Mouse (Mus musculus) embryonic stem cell, embryonic (primary cell): ENCODE measurements around the gene Ctnna3.
"Not testable (repeated sequence)": the region's sequence is repeated elsewhere in the genome, so short reads cannot be mapped to it uniquely, and the experiment has no call there.

Source experiments
- CTCF ChIA-PET, 4 experiments: fragments of 300-600 bp in 2 of 4; fragments of 350-600 bp in 2 of 4; sonication (Branson Sonifier 250); formaldehyde crosslinking; loops; one replicate each; lab custom pipeline; 2022; ENCODE audit warnings: inconsistent platforms in 2 of 4; lab: Charles Lee
- POLR2A ChIA-PET, 4 experiments: fragments of 300-600 bp in 2 of 4; fragments of 350-600 bp in 2 of 4; sonication (Branson Sonifier 250); formaldehyde crosslinking; loops; one replicate each; lab custom pipeline; 2022; ENCODE audit warnings: antibody characterized with exemption in 4 of 4, inconsistent platforms in 1 of 4; lab: Charles Lee

Gene Ctnna3

DNA sequence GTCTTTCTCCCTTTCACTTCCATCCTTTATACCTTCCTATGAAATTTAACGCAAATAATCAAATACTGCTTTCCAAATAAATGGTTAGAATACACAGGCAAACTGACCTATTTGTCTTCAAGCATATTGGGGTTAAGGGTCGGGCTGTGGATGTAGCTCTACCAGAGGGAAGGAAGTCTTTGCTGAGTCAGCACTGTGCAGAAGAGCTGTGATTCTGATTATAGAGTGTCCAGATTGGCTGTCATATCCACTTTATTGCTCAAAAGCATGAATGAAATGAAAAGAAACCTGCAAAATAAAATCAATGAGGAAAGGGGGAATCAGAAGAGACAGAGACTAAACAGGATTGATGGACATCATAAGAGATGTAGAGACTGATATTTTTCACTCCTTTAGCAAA is 1280.1 kb downstream of the Ctnna3 start:
- ChIA-PET POLR2A (no interaction called here), CTCF (no interaction called here)

DNA sequence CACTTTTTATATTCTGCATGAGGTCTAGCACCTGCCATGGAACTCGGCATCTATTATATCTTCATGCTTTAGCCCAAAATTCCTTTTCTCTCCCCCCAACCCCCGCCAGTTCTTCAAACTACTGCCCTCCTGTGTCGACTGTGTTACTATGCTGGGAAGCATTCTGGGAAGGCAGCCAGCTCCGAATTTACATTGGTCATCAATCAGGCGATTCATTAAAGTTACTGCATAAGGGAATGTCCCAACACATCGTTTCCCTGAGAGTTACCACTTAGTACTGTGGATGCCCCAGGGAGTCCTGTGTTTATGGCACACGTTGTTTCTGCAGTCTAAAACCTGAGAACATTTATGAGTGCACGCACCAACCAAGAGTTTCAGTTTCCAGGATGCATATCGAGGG is 1288.1 kb downstream of the Ctnna3 start:
- ChIA-PET CTCF (interaction anchor here in 1 of 4 experiments (0.6 kb wide), 1 partner anchor 19 kb away, joined by 3 read pairs; no protein-coding TSS in a partner anchor), POLR2A (no interaction called here)

DNA sequence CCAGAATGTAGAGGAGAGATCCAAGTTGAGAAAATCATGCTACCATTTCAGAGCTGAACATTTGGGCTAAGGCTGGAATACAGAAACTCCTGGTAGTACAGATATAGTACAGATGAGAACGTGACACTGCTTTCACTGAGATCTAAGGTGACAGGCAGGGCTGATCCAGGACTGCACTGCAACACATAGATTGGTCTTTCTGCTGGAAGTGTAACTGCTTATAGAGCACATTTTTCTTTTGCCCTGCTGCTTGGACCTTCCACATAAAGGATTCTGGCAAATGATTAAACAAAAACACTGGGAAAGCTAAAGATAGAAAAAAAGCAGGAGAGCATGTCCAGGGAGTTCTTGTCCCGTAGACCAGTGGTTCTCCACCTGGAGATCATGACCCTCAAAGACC is 1305.8 kb downstream of the Ctnna3 start:
- CTCF ChIA-PET = no interaction called here
- POLR2A ChIA-PET = no interaction called here

DNA sequence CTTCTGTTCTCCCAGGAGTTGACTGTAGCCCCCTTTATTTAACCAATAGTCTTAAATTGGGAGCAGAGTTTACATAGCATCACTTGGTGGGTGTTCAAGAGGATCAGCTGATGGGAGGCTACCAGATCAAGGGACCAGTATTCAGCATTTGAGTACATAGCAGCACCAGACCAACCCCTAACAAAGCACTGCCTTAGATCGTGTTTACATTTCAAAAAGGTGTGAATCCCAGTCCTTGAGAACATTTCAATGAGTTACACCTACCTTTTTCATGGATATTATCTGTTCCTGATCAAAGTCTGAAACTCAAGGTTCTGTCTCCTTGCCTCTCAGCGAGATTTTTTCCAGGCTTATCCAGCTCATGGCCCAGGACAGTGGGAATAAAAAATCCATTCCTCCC is 1306.7 kb downstream of the Ctnna3 start:
- POLR2A ChIA-PET = no interaction called here

DNA sequence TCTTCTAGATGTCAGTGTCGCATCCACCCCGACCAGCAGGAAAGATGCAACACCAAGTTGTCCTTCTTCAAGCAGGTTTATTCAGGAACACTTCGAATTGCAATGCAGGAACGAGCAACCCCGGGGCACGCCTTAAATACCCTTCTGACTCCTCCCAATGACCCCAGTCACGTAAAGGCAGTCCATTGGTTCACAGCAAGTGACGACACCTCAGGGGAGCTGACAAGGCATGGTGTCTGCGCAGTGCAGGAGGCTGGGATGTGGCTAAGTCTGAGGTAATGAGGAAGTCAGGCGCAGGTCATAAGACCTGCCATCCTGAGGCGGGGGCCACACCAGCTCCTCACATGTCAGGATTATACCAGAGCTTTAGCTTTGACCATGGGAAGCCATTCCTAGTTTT is 1311.8 kb downstream of the Ctnna3 start:
- CTCF ChIA-PET = not testable (repeated sequence)

More for the DNA sequence above, 1306.7 kb downstream of the Ctnna3 start:
- CTCF ChIA-PET = interaction anchor here in 2 of 4 experiments (0.5 to 1.2 kb wide), 3 partner anchors 13 to 30 kb away, joined by 3 to 6 read pairs (median 4); no protein-coding TSS in a partner anchor

DNA sequence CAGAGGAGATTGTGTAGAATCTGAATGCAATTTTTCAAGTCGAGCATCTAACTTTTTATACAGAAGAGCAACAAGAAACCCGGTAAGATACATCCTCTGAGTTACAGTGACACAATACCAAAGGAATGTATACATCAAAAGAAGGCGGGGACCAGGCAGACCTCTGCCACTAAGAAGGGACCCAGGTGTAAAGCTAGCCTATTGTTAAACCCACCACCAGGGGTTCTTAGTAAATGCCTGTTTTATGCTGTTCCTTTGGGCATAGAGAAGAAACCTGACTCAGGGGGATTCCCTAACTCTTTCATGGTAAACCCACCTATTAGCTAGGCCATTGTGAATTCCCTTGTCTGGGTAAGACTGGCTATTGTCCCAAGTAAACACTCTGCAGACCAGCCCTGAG is 1314.2 kb downstream of the Ctnna3 start:
- POLR2A ChIA-PET, CTCF ChIA-PET: not testable (repeated sequence)

More for the DNA sequence above, 1311.8 kb downstream of the Ctnna3 start:
- POLR2A ChIA-PET = not testable (repeated sequence)

DNA sequence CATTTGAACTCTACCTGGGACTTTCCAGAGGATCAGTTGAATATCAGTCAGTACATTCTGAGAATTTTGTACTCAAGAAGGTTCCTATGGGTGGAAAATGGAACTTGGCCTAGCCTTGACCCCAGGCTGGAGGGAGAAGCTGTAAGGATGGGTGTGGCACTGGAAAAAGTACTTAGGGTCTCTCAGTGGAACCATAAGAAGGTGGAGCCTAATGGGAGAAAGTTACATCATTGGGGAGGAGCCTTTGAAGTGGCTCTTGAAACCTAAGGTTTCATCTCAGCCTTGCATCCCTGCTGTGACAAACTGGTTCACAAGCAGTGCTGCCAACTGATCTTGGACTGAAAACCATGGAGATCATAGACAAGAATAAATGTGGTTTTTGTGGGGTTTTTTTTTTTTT is 1318.8 kb downstream of the Ctnna3 start:
- CTCF ChIA-PET = interaction anchor here in 1 of 4 experiments (0.6 kb wide), 1 partner anchor 1935 kb away, joined by 3 read pairs; no protein-coding TSS in a partner anchor
- POLR2A ChIA-PET = interaction anchor here in 1 of 4 experiments (2.0 kb wide), 1 partner anchor 17 kb away, joined by 5 read pairs; no protein-coding TSS in a partner anchor

DNA sequence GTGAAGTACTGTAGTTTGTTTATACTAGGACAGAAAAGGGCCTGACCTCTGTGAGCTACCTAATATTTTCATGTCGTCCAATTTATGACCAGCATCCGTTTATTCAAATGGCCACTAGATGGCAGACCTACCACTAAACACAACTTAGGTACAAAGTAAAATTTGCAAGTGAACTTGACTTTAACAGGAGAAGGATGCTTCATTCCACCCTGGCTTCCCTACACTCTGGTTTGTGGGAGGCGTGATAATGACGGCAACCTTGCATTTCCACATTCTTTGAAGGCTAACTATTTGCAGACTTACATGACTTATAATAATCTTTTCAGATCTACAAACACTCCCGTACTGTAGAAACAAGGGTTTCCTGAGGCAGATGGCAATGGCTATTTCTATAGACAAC is 1320.9 kb downstream of the Ctnna3 start:
- ChIA-PET CTCF (interaction anchor here in 1 of 4 experiments (1.3 to 1.4 kb wide), 3 partner anchors 14 to 666 kb away, joined by 3 to 6 read pairs (median 5); no protein-coding TSS in a partner anchor), POLR2A (interaction anchor here in 1 of 4 experiments (2.0 kb wide), 1 partner anchor 19 kb away, joined by 5 read pairs; no protein-coding TSS in a partner anchor)

DNA sequence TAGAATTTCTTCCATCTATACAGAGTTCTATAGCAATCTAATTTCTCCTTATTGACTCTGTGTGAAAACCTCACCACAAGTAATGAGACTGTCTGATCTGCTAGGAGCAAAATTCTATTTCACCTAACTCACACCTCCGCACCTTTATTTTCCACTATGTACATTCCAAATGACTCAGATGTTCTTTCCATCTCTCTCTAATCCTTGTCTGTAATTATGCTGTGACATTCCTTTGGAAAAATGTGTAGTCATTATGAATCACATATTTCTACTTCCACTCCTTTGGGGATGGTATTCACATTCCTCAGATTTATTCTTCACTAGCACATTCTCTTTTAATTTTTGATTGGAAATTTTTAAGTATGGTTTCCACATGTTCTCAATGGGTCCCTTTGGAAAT is 1406.4 kb downstream of the Ctnna3 start:
- CTCF ChIA-PET = no interaction called here

DNA sequence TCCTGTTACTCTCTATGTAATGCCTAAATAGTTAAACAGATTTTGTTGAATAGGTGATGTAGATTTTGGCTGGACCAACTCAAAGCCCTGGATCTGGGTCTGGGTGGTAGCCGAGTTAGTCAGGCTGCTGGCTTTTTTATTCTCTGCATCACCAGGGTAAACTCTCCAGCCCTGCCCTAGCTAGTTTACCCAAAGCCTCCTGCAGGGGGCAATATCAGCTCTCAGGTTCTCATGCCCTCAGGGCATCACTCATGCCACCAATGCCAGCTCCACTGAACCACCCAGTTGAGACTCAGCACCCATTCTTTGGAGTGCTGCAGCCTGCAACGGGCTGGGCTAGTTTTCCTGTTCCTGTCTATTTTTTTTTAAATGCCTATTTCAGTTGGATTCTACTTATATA is 1431.5 kb downstream of the Ctnna3 start:
- ChIA-PET CTCF (no interaction called here), POLR2A (interaction anchor here in 1 of 4 experiments (0.5 kb wide), 1 partner anchor 1385 kb away, joined by 6 read pairs; no protein-coding TSS in a partner anchor)

More for the DNA sequence above, 1406.4 kb downstream of the Ctnna3 start:
- POLR2A ChIA-PET = no interaction called here

DNA sequence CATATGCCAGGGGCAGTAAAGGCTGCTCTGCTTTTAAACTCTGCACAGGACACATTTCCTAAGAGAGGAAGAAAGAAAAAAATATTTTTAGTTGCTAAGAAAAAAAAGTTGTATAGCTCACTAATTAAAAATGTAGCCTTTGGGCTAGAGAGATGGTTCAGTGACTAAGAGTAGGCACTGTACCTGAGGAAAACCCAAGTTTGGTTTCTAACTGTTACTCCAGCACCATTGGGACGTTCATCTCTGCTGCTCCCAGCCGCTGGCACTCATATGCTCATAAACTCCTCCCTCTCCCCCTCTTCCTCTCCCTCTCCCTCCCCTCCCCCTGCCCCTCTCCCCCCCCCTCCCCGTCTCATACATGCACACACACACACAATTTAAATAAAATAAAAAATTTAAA is 1441.0 kb downstream of the Ctnna3 start:
- ChIA-PET CTCF (no interaction called here), POLR2A (no interaction called here)

DNA sequence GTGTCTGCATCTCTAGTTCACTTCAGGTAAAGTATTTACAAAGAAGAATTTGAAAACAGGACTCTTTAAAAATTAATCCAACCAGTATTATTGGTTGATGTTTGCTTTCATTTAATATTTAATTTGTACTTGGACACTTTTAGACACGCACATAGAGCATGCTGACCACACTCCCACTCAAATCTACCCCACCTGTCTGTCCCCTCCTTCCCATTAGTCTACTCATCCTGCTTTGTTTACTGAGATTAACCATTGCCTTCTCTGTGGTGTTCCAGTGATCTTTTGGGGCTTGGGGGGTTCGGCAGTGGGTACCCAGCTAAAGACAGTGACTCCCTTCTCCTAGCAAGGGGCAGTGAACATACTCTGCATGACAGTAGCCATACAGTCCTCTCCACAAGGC is 1446.6 kb downstream of the Ctnna3 start:
- POLR2A ChIA-PET = interaction anchor here in 1 of 4 experiments (0.6 kb wide), 1 partner anchor 162 kb away, joined by 3 read pairs; no protein-coding TSS in a partner anchor
- CTCF ChIA-PET = no interaction called here

DNA sequence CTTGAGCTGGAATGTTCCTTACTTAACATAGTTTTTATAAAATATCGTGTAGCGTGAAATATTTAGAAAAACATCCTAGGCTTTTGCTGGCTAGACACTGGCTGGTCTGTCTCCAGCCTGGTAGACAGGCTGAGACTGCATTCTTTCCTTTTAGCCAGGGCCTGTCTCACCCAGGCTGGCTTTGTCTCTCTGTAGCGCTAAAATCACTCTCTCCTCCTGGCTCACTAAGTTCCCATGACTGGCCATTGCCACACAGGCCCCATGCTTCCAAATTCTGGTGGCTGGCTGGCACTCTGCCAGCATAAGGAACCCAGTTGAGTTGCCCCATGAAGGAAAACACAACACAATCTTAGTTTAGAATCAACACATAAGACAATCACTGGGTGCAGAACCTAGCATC is 1450.0 kb downstream of the Ctnna3 start:
- ChIA-PET CTCF (no interaction called here), POLR2A (no interaction called here)

DNA sequence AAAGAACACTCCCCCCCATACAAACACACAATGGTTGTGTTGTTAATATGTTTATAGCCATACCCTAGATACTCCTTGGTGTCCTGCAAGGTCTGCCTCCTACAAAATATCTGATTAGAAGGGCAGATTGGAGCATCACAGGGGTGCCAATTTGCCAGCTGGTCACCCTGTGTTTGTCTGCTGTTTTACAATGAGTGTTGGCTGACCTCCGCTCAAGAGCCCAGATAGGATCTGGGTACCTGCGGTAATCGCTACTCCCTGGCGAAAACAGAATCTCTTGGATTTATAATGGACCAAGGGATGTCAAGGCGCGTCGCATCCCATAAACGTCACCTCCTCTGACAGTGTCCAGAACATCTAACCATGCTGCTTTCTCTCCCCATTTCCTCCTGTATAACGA is 1457.0 kb downstream of the Ctnna3 start:
- ChIA-PET POLR2A (no interaction called here), CTCF (no interaction called here)

DNA sequence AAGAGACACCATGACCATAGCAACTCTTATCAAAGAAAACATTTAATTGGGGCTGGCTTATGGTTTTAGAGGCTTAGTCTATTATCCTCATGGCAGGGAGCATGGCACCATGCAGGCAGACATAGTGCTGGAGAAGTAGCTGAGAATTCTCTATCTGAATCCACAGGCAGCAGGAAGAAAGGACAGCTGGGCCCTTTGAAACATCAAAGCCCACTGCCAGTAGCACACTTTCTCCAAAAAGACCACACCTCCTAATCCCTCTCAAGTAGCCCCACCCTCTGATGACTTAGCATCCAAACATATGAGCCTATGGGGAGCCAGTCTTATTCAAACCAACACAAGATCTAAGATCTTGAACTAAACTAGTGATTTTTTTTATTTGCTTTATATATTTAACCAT is 1462.6 kb downstream of the Ctnna3 start:
- CTCF ChIA-PET = no interaction called here
- POLR2A ChIA-PET = interaction anchor here in 1 of 4 experiments (0.6 kb wide), 1 partner anchor 167 kb away, joined by 5 read pairs; no protein-coding TSS in a partner anchor

DNA sequence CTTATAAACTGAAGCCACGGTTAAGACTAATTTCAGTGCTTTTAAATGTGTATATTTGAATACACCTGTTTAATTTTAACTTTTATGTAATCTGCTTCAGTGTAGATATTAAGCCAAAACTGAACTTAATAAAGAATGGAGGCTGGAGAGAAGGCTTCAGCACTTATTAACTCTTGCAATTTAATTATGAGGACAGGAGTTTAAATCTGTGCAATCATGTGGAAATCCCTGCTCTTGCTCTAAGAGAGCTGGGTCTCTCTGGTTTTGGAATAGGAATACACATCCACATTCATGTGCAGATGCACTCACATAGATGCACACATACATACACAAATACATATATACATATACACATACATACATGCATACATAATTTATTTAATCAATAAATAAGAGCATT is 1468.8 kb downstream of the Ctnna3 start:
- ChIA-PET CTCF (no interaction called here), POLR2A (no interaction called here)

DNA sequence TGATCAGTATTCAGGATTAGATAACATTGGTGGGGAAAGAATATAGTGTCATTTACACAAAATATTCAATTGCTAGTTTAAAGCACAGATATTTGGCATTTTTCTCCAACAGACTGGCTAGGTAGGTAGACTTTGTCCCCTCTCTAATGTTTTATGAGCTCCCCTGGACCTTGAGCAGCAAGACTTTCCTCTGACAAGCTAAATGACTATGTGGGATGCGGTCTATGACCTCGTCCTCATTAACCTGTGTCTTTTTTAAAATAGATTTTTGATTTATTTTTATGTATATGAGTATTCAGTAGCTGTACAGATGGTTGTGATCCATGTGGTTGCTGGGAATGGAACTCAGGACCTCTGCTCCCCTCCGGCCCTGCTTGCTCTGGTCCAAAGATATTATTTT is 1471.8 kb downstream of the Ctnna3 start:
- ChIA-PET POLR2A (interaction anchor here in 1 of 4 experiments (0.6 kb wide), 1 partner anchor 673 kb away, joined by 3 read pairs; no protein-coding TSS in a partner anchor), CTCF (no interaction called here)

DNA sequence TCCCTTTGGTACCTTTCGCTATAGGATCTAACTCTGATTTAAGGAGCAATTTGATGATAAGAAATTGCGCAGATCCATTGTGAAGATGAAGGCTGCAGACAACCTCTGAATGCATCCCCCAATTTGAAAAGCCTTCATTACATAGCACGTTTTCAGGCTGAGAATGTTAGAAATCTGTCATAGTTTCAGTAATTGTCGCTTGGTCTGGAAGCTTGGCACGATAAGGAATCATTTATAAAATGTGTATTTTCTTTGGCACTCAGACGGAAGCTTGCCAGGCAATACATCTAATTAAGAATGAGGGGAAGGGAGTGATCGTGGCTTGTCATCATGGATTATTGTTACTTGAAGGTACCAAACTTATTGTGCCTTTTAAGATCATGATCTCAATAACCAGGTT is 1511.1 kb downstream of the Ctnna3 start:
- ChIA-PET POLR2A (no interaction called here), CTCF (no interaction called here)

DNA sequence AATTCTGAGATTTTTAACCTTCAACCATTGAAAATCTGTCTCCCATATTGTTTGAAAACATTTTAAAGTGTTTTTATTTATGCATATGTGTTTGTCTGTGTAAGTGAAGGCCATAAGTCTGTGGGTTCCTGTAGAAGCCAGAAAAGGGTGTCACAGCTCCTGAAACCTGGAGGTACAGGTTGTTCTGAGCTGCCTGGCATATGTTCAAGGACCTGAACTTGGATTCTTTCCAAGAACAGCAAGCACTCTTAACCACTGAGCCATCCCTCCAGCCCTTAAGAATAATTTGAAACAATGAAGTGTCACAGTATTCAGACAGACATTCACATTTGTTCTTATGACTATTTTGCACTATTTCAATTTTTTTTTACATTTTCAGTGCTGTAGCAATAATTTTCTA is 1528.5 kb downstream of the Ctnna3 start:
- ChIA-PET POLR2A (no interaction called here), CTCF (no interaction called here)

DNA sequence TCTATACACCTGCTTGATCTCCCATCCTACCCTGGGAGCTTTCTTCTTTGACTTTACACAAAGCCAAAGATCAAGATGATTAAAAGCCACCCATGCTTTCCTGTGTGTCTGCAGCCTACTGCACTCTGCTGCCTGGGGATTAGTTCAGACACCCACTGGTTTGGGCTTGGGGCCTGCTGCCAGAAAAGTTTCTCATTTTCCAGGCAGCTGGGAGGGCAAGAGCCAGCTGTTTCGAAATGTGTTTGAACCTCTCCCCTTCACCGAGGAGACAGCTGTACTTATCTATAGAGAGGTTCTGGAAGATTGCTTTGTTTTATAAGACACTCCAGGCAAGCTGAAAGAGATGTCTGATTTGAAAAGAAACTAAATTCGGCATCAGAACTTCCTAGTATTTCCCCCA is 1563.0 kb downstream of the Ctnna3 start:
- ChIA-PET POLR2A (no interaction called here), CTCF (no interaction called here)

DNA sequence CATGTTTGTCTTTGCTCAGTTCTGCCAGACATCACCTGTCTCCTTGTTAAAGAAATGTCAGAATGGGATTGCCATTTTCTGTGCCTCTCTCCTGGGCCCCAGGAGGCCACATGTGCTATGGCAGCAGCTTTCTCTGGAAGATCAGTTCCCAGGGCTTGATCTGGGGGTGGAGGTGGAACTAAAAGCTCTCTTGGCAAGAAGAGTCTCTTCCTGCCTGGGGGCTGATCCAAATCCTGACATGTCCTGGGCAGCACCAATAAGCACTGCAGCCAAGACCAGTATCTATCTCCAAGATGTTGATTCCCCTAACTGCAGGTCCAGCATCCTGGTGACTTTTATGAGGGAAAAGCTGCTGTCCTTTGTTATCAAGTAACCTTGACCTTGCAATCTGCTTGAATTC is 1583.6 kb downstream of the Ctnna3 start:
- CTCF ChIA-PET = no interaction called here

More for the DNA sequence above, 1583.6 kb downstream of the Ctnna3 start:
- POLR2A ChIA-PET = no interaction called here
